Mouse (Mus musculus) kidney, adult 10 weeks (tissue): ENCODE results near the gene Flvcr2. TPM values are rescaled to one million over a fixed set of nuclear protein-coding genes. Genes with fewer than 3 reads are reported as not detected.

ENCODE experiments used
- polyA plus RNA-seq: library from polyadenylated mRNA; stranded (reverse); fragments of 350-450 nt; fragmentation: Illumina TruSeq; extraction: RNeasy Lipid Tissue Mini Kit (QIAGEN cat#74804); gene quantifications from one replicate; pipeline ENCODE4 v1.2.3, GENCODE M21; 2014; ENCODE audit warnings: low read depth, low replicate concordance

Flvcr2 gene
- polyA plus RNA-seq, result 23.8 TPM

DNA sequence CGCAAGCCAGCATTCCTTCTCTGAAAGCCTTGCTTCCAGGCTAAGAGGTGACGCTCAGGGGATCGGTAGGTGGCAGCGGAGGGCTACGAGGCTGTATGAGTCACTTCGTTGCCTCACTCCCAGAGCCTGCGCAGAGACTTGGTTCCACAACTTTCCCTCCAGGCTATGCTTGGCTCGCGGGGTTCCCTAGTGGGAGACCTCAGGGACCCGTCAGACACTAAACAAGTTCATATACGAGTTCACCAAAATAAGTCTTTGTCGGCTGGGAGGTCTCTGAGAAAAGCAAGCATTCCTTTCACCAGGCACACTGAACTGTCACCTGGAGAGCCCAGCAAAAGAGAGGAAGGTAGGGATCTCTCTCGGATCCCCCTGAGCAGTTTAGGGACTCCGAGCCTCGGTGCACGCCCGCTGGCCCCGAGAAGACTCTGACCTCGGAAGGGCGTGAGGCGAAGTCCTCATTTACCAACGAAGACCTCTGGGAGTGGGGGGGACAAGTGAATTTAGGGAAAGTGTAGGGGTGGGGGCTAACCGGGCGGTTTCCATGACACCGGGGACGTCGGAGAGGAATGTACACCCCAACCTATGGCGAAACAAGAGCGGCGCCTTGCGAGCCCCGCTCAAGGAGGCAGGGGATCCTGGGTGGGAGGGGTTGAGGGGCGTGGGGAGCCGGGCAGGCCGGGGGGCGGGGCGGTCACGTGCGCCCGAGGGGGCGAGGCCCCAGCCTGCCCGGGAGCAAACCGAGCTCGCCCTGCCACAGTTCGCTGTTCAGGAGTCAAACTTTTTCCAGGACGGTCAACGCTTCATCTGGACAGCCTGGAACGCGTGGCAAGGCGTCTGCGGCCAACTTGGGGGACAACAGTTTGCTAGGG, at the start of gene Flvcr2:
Flvcr2 (plus strand) TSS at position 713 of the 869 bp plus-strand sequence.

DNA sequence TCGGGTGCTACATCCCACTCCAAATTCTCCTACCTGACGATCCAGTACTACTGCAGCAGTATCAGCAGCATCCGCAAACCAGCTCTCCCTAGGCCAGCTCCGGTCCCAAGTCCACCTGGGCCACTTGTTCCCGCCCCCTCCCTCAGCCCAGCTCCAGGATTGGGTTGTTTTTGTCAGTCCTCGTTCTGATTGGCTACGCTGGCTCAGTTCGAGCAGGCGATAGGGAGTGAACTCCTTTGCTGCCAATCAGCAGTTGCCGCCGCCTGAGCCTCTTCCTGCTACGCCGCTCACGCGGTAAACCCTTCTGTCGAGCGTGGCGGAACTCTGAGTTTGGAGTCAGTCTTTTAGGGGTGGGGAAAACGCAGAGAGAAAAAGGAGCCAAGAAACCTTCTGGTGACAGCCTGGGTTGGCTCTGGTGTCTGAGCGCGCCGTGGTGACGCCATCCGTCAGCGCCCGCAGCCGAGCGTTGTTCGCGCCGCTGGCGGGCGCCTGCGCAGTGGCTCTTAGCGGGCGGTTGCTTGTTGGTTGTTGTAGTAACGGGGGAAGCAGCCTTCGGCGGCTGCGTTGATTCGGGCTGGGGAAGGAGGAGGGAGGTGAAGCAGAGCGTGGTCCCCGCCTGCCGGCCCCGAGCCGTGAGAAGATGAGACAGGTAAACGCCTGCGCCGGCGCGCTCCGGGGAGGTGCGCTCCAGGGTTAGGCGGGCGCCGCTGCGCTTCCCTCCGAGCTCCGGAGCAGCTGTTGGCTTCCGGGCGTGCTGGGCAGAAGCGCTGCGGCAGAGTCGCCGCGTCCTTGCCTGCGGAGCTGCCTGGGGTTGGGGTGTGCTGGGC, 78.3 kb downstream of the Flvcr2 start, which contains the start of the genes Erg28 and Ttll5:
Erg28 (minus strand) TSS at position 113 of the 827 bp plus-strand sequence.
Ttll5 (plus strand) TSS at position 222 of the 827 bp plus-strand sequence.

Other genes with a start within 250 kb of the Flvcr2 start
- 0.77 TPM for gene Jdp2, start 147.5 kb upstream of the Flvcr2 start, polyA plus RNA-seq
- not detected for gene Batf, start 59.9 kb upstream of the Flvcr2 start, polyA plus RNA-seq
- gene Erg28, start 78.0 kb downstream of the Flvcr2 start, polyA plus RNA-seq, result 95.0 TPM
- gene Ttll5, start 78.1 kb downstream of the Flvcr2 start, polyA plus RNA-seq, result 8.1 TPM